Mouse (Mus musculus) retina, embryonic 14.5 days (tissue): ENCODE measurements around the gene Pik3c2b.
A peak's percentile ranks its signal among the peaks of the same experiment; 100 is the strongest.
"Not testable (repeated sequence)": the region's sequence is repeated elsewhere in the genome, so short reads cannot be mapped to it uniquely, and the experiment has no call there.

ENCODE experiments used
- DNase-seq: peaks from one replicate; pipeline ENCODE4 v3.0.0-alpha.2; 2015; ENCODE audit warnings: low spot score

The Pik3c2b gene

GRCm38 (mm10) chr1:133045011-133045860, at the start of gene Pik3c2b:
Gene Pik3c2b, plus strand, starts transcription at chr1:133045667.
- DNase-seq = no peak

GRCm38 (mm10) chr1:133000347-133000746, 45.1 kb upstream of the Pik3c2b start:
- no peak for DNase-seq

GRCm38 (mm10) chr1:133006571-133006970, 38.9 kb upstream of the Pik3c2b start:
- DNase-seq = no peak

GRCm38 (mm10) chr1:133011955-133012841, 33.3 kb upstream of the Pik3c2b start:
- DNase-seq = no peak

GRCm38 (mm10) chr1:133013331-133013730, 32.1 kb upstream of the Pik3c2b start:
- peak; percentile 14 for DNase-seq

GRCm38 (mm10) chr1:133014196-133014595, 31.3 kb upstream of the Pik3c2b start:
- DNase-seq = no peak

- no peak for DNase-seq
Measured at GRCm38 (mm10) chr1:133016775-133017428, 28.6 kb upstream of the Pik3c2b start.

GRCm38 (mm10) chr1:133018580-133018979, 26.9 kb upstream of the Pik3c2b start:
- no peak for DNase-seq

- DNase-seq = no peak
Measured at GRCm38 (mm10) chr1:133019312-133019711, 26.2 kb upstream of the Pik3c2b start.

GRCm38 (mm10) chr1:133020137-133020894, 25.2 kb upstream of the Pik3c2b start:
- DNase-seq = no peak

GRCm38 (mm10) chr1:133021391-133021790, 24.1 kb upstream of the Pik3c2b start:
- no peak for DNase-seq

- not testable (repeated sequence) for DNase-seq
Measured at GRCm38 (mm10) chr1:133021971-133022370, 23.5 kb upstream of the Pik3c2b start.

GRCm38 (mm10) chr1:133023723-133024122, 21.7 kb upstream of the Pik3c2b start:
- DNase-seq = not testable (repeated sequence)

GRCm38 (mm10) chr1:133024426-133024825, 21.0 kb upstream of the Pik3c2b start:
- no peak for DNase-seq

- peak; percentile 98 for DNase-seq
Measured at GRCm38 (mm10) chr1:133025051-133025795, 20.2 kb upstream of the Pik3c2b start.

- DNase-seq = not testable (repeated sequence)
Measured at GRCm38 (mm10) chr1:133025796-133026190, 19.7 kb upstream of the Pik3c2b start.

GRCm38 (mm10) chr1:133027126-133027525, 18.3 kb upstream of the Pik3c2b start:
- DNase-seq = no peak

- no peak for DNase-seq
Measured at GRCm38 (mm10) chr1:133027980-133028379, 17.5 kb upstream of the Pik3c2b start.

GRCm38 (mm10) chr1:133029744-133030143, 15.7 kb upstream of the Pik3c2b start:
- no peak for DNase-seq

GRCm38 (mm10) chr1:133030461-133030860, 15.0 kb upstream of the Pik3c2b start, which contains the start of gene Mdm4:
Gene Mdm4, minus strand, starts transcription at chr1:133030561.
- DNase-seq = no peak

- no peak for DNase-seq
Measured at GRCm38 (mm10) chr1:133032981-133033315, 12.5 kb upstream of the Pik3c2b start.
